Mouse (Mus musculus) thymus, adult 2 months (tissue): ENCODE results near the gene Dnajc5. TPM values are rescaled to one million over a fixed set of nuclear protein-coding genes. Genes with fewer than 3 reads are reported as not detected.

Experiments used
- DNase-seq: peaks from one replicate; pipeline ENCODE4 v3.0.0; 2021
- H3K27ac ChIP-seq: fragments of 200-500 bp; 2 replicates; pipeline ENCODE4 v1.5.1; 2012; ENCODE audit warnings: low read length, control low read depth; ENCODE audit not compliant: control insufficient read depth, insufficient read depth
- H3K27me3 ChIP-seq: fragments of 200-500 bp; 2 replicates; pipeline ENCODE4 v1.6.1; 2012; ENCODE audit warnings: mild to moderate bottlenecking, low read length, moderate library complexity, mixed read lengths; ENCODE audit not compliant: control insufficient read depth, insufficient read depth
- H3K36me3 ChIP-seq: fragments of 200-500 bp; 2 replicates; pipeline ENCODE4 v1.6.1; 2012; ENCODE audit warnings: mild to moderate bottlenecking, low read length, moderate library complexity; ENCODE audit not compliant: control insufficient read depth, insufficient read depth
- H3K4me1 ChIP-seq: fragments of 200-500 bp; replicated peaks from 2 replicates; pipeline ENCODE4 v1.6.1; 2012; ENCODE audit warnings: low read length; ENCODE audit not compliant: control insufficient read depth, insufficient read depth
- H3K4me3 ChIP-seq: fragments of 200-500 bp; 2 replicates; pipeline ENCODE4 v1.5.1; 2012; ENCODE audit warnings: mild to moderate bottlenecking, low read length, control low read depth, moderate library complexity; ENCODE audit not compliant: control insufficient read depth, insufficient read depth
- CTCF ChIP-seq: fragments of 200-500 bp; IDR thresholded peaks from 2 replicates; pipeline ENCODE4 v1.5.1; 2012; ENCODE audit warnings: mild to moderate bottlenecking, control low read depth, low read length, moderate library complexity, borderline replicate concordance; ENCODE audit not compliant: control insufficient read depth, poor library complexity, insufficient read depth; ENCODE audit errors: extremely low read depth
- POLR2A ChIP-seq: fragments of 200-500 bp; IDR thresholded peaks from 2 replicates; pipeline ENCODE4 v1.6.1; 2012; ENCODE audit warnings: mild to moderate bottlenecking, low read length, control low read depth, moderate library complexity; ENCODE audit not compliant: control insufficient read depth, poor library complexity, insufficient read depth; ENCODE audit errors: extremely low read depth
- WGBS: fragments of 180-500 bp; shearing (Covaris S2); methylation state at CpG from one replicate; pipeline ENCODE4 v1.1.7; 2018; 5-methylcytosine and 5-hydroxymethylcytosine counted together
- polyA plus RNA-seq: library from polyadenylated mRNA; depleted of rRNA; stranded (reverse); fragments of >200 nt; gene quantifications from 2 replicates; pipeline ENCODE4 v1.2.3, GENCODE M21; 2012

Dnajc5 gene
- polyA plus RNA-seq, 1 experiment, result 140 TPM

- DNase-seq, result no peak
- no peak for TF ChIP-seq POLR2A
- no peak for TF ChIP-seq CTCF
- Histone ChIP-seq H3K27me3 (no peaks in the 10 kb centered on the region), H3K27ac (no peak overlapping the region), H3K4me3 (no peak overlapping the region), H3K36me3 (no peaks in the 10 kb centered on the region; the same call in 1 of the 2 replicates), H3K4me1 (peaks cover 6% of the 10 kb centered on the region; the same call in 1 of the 2 replicates)
- WGBS, result 91% methylated on average over 2 of the region's 2 CpGs
Measured at GRCm38 (mm10) chr2:181536410-181536809, 16.1 kb downstream of the Dnajc5 start.

GRCm38 (mm10) chr2:181537444-181538047 lies 17.3 kb downstream of the Dnajc5 start:
- Histone ChIP-seq H3K36me3 (no peaks in the 10 kb centered on the region; the same call in 1 of the 2 replicates), H3K27me3 (no peaks in the 10 kb centered on the region), H3K4me3 (no peak overlapping the region), H3K27ac (no peak overlapping the region), H3K4me1 (peaks cover 6% of the 10 kb centered on the region; the same call in 1 of the 2 replicates)
- WGBS, result 69% methylated on average over 2 of the region's 2 CpGs
- no peak for TF ChIP-seq CTCF
- TF ChIP-seq POLR2A, result no peak
- no peak for DNase-seq

GRCm38 (mm10) chr2:181541761-181542380 lies 21.6 kb downstream of the Dnajc5 start:
- peaks cover 12% of the 10 kb centered on the region for H3K36me3 ChIP-seq
- H3K4me3 ChIP-seq, result no peak overlapping the region
- no peak for DNase-seq
- TF ChIP-seq POLR2A, result no peak
- TF ChIP-seq CTCF, result no peak
- WGBS, result 69% methylated on average over 6 of the region's 6 CpGs
- H3K27me3 ChIP-seq, result no peaks in the 10 kb centered on the region
- H3K27ac ChIP-seq, result no peak overlapping the region
- peaks cover 6% of the 10 kb centered on the region; the same call in 1 of the 2 replicates for H3K4me1 ChIP-seq

- no peak for TF ChIP-seq CTCF
- TF ChIP-seq POLR2A, result no peak
- no peak for DNase-seq
- no peak overlapping the region for H3K27ac ChIP-seq
- WGBS, result 98% methylated on average over 7 of the region's 7 CpGs
- peaks cover 52% of the 10 kb centered on the region for H3K36me3 ChIP-seq
- no peaks in the 10 kb centered on the region for H3K27me3 ChIP-seq
- no peak overlapping the region for H3K4me3 ChIP-seq
- H3K4me1 ChIP-seq, result no peaks in the 10 kb centered on the region
Measured at GRCm38 (mm10) chr2:181546142-181546541, 25.9 kb downstream of the Dnajc5 start.

- H3K4me3 ChIP-seq, result no peak overlapping the region
- no peaks in the 10 kb centered on the region for H3K4me1 ChIP-seq
- TF ChIP-seq CTCF (no peak), POLR2A (no peak)
- DNase-seq, result no peak
- peaks cover 61% of the 10 kb centered on the region for H3K36me3 ChIP-seq
- no peaks in the 10 kb centered on the region for H3K27me3 ChIP-seq
- no peak overlapping the region for H3K27ac ChIP-seq
- WGBS, result 8% methylated on average over 1 of the region's 1 CpGs
Measured at GRCm38 (mm10) chr2:181548227-181548626, 27.9 kb downstream of the Dnajc5 start.

- H3K4me3 ChIP-seq, result no peak overlapping the region
- 63% methylated on average over 5 of the region's 5 CpGs for WGBS
- no peaks in the 10 kb centered on the region for H3K27me3 ChIP-seq
- no peaks in the 10 kb centered on the region for H3K4me1 ChIP-seq
- no peak for DNase-seq
- H3K36me3 ChIP-seq, result peaks cover 61% of the 10 kb centered on the region
- H3K27ac ChIP-seq, result no peak overlapping the region
- TF ChIP-seq CTCF (no peak), POLR2A (no peak)
Measured at GRCm38 (mm10) chr2:181548682-181549081, 28.4 kb downstream of the Dnajc5 start.
